Mouse (Mus musculus) heart, postnatal 0 days (tissue): Measurements from ENCODE around the gene Ppp1r12a.

Source experiments
- CTCF ChIP-seq: IDR thresholded peaks from 2 replicates; pipeline ENCODE4 v1.5.1; 2016; ENCODE audit warnings: antibody characterized with exemption, control low read depth, low read depth
- EP300 ChIP-seq: IDR thresholded peaks from 2 replicates; pipeline ENCODE4 v1.6.1; 2016; ENCODE audit warnings: antibody characterized with exemption, low read depth

GRCm38 (mm10) chr10:108315236-108315635, 153.2 kb downstream of the Ppp1r12a start:
- TF ChIP-seq CTCF: no peak
- no peak for TF ChIP-seq EP300
